Mouse (Mus musculus) left cerebral cortex, postnatal 36 days (tissue): ENCODE data around the gene Olfr1295. TPM values are rescaled to one million over a fixed set of nuclear protein-coding genes. Genes with fewer than 3 reads are reported as not detected.

Experiments used
- DNase-seq, 2 experiments: peaks; one replicate each; pipeline ENCODE4 v3.0.0; 2021 to 2022; ENCODE audit warnings: low spot score in 2 of 2, mixed read lengths in 1 of 2
- intact Hi-C: fragments of 180-260 bp; cut with DNase I; formaldehyde crosslinking; loops from one replicate; pipeline ENCODE4 v1.15.1; 2025
- total RNA-seq, 2 experiments: library from RNA; stranded (reverse); gene quantifications; 2 replicates each; pipeline ENCODE4 v1.2.3; 2021

Gene Olfr1295
- not detected for total RNA-seq

DNA sequence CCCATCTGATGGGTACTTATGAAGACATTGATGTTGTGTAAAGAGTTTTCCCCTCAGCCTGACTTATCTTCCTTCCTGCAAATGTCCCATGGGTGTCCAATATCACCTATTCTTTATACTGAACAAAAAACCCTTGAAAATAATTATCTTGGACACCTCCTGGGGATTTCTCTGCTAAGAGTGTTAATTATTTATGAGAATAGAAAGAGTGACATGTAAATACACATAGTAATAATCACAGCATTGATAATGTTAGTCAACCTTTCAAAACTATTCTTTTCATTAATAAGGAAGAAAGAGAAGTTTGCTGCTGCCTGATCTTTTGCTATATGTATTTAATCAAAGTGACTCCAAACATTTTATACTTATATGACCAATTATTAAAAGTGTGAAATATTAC is at the start of gene Olfr1295:
Olfr1295 (minus strand) TSS at position 101 of the 400 bp plus-strand sequence.
- intact Hi-C loops: no loop called here
- no peak for DNase-seq

DNA sequence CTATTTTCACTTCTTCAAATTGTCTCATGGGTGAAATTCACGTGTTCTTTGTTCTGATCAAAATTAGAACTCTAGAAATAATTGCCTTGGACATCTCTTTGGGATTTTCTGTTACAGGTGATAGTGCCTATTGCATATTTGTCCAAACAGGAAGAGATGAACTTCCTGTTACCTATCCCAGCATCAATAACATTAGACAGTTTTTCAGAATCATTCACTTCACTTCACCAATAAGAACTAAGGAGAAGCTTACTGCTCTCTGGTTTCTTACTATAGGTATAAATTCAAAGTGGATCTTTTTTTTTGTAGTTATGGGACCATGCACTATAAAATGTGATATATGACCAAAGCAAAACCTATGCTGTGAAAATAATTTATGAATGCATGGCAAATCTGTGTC is 29.3 kb downstream of the Olfr1295 start, which contains the start of gene Olfr1294:
Olfr1294 (minus strand) TSS at position 101 of the 400 bp plus-strand sequence.
- intact Hi-C loops: no loop called here
- no peak for DNase-seq

DNA sequence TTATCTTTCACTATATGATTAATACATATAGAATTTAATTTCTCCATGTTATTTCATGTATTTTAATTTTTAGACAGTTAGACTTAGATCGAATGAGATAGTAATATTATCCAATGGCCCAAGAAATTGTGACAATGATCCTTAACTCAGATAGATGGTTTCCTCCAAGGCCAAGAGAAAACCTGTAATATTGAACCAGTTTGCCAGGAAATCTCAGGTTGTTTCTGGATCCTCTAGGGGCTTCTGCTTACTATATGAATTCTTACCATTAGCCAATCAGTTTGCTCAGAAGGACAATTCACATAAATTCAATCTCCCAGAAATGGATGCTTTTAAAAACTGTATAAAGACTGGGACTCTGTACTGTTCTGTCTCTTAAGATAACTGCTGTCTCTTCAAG is 44.6 kb downstream of the Olfr1295 start, which contains the start of gene Olfr1293-ps:
Olfr1293-ps (plus strand) TSS at position 301 of the 400 bp plus-strand sequence.
- intact Hi-C loops: loop anchor here (5.0 kb wide), 1 partner anchor 368 kb away; no protein-coding TSS in a partner anchor
- DNase-seq: no peak

DNA sequence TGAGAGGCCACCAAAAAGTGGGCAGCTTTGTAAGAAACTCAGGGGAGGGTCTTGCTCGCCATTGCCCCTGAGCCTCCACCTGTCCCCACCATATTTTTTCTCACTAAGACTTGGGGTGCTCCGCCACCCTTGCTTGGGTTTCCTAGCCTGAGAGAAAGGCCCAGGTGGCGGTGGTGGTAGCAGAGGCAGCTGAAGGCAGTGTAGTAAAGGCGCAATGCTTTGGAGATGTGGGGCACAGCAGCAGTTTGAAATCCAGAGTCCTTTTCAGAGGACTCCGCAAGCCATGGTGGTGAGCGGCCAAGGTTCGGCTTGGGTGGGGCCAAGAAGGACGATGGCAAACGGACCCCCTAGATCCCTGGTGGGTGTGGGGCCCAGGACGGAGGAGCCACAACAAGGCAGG is 52.0 kb downstream of the Olfr1295 start:
- intact Hi-C loops: no loop called here
- DNase-seq: no peak

Other genes starting within 250 kb of the Olfr1295 start
- not detected for gene Olfr1281, start 243.2 kb downstream of the Olfr1295 start, total RNA-seq
- gene Olfr1282, start 233.6 kb downstream of the Olfr1295 start, total RNA-seq: not detected
- gene Olfr1283, start 202.9 kb downstream of the Olfr1295 start, total RNA-seq: not detected
- not detected for gene Olfr1284, start 194.2 kb downstream of the Olfr1295 start, total RNA-seq
- gene Olfr1286, start 146.6 kb downstream of the Olfr1295 start, total RNA-seq: not detected
- not detected for gene Olfr1287, start 120.5 kb downstream of the Olfr1295 start, total RNA-seq
- not detected for gene Olfr1288, start 95.6 kb downstream of the Olfr1295 start, total RNA-seq
- gene Olfr1289, start 88.9 kb downstream of the Olfr1295 start, total RNA-seq: not detected
- gene Olfr1290, start 75.9 kb downstream of the Olfr1295 start, total RNA-seq: not detected
- gene Olfr1291-ps1, start 72.5 kb downstream of the Olfr1295 start, total RNA-seq: not detected
- gene Olfr1293-ps, start 44.5 kb downstream of the Olfr1295 start, total RNA-seq: not detected
- not detected for gene Olfr1294, start 29.4 kb downstream of the Olfr1295 start, total RNA-seq
- gene Olfr1297, start 56.8 kb upstream of the Olfr1295 start, total RNA-seq: not detected
- gene Olfr1298, start 79.5 kb upstream of the Olfr1295 start, total RNA-seq: not detected
- gene Olfr1299, start 91.7 kb upstream of the Olfr1295 start, total RNA-seq: not detected
- not detected for gene Olfr1301, start 181.3 kb upstream of the Olfr1295 start, total RNA-seq
- not detected for gene Olfr1302, start 207.7 kb upstream of the Olfr1295 start, total RNA-seq